Mouse (Mus musculus) MEL (cell line): Measurements from ENCODE around the gene Gm45808.

Experiments
- CHD1 ChIP-seq: IDR thresholded peaks from 2 replicates; pipeline ENCODE4 v1.6.1; 2012; ENCODE audit warnings: low read depth, mild to moderate bottlenecking, inconsistent platforms, low read length, improper control_type of control experiment
- CTCF ChIP-seq, 3 experiments: IDR thresholded peaks in 2 of 3; conservative IDR thresholded peaks in 1 of 3; 2 replicates each; pipeline ENCODE4 v1.5.1; 2011 to 2012; ENCODE audit warnings: low read length in 3 of 3, low read depth in 2 of 3, mild to moderate bottlenecking in 2 of 3, improper control_type of control experiment in 1 of 3, inconsistent platforms in 1 of 3, mixed read lengths in 1 of 3, moderate library complexity in 1 of 3; ENCODE audit not compliant: control insufficient read depth in 1 of 3, insufficient read depth in 1 of 3, poor library complexity in 1 of 3, severe bottlenecking in 1 of 3
- GABPA ChIP-seq: IDR thresholded peaks from 2 replicates; pipeline ENCODE4 v1.6.1; 2012; ENCODE audit warnings: low read depth, mild to moderate bottlenecking, inconsistent platforms, low read length, improper control_type of control experiment, moderate library complexity
- POLR2A ChIP-seq, 2 experiments: IDR thresholded peaks; 2 replicates each; pipeline ENCODE4 v1.6.1; 2011 to 2012; ENCODE audit warnings: low read length in 2 of 2, mild to moderate bottlenecking in 2 of 2, control low read depth in 1 of 2, improper control_type of control experiment in 1 of 2, low read depth in 1 of 2, moderate library complexity in 1 of 2; ENCODE audit not compliant: control insufficient read depth in 1 of 2, insufficient read depth in 1 of 2, poor library complexity in 1 of 2
- TAL1 ChIP-seq: IDR thresholded peaks from 2 replicates; pipeline ENCODE4 v1.6.1; 2012; ENCODE audit warnings: mild to moderate bottlenecking, inconsistent platforms, low read length, moderate library complexity, mixed read lengths
- ZKSCAN1 ChIP-seq: IDR thresholded peaks from 2 replicates; pipeline ENCODE4 v1.6.1; 2012; ENCODE audit warnings: low read depth, mild to moderate bottlenecking, inconsistent platforms, low read length, improper control_type of control experiment, moderate library complexity

DNA sequence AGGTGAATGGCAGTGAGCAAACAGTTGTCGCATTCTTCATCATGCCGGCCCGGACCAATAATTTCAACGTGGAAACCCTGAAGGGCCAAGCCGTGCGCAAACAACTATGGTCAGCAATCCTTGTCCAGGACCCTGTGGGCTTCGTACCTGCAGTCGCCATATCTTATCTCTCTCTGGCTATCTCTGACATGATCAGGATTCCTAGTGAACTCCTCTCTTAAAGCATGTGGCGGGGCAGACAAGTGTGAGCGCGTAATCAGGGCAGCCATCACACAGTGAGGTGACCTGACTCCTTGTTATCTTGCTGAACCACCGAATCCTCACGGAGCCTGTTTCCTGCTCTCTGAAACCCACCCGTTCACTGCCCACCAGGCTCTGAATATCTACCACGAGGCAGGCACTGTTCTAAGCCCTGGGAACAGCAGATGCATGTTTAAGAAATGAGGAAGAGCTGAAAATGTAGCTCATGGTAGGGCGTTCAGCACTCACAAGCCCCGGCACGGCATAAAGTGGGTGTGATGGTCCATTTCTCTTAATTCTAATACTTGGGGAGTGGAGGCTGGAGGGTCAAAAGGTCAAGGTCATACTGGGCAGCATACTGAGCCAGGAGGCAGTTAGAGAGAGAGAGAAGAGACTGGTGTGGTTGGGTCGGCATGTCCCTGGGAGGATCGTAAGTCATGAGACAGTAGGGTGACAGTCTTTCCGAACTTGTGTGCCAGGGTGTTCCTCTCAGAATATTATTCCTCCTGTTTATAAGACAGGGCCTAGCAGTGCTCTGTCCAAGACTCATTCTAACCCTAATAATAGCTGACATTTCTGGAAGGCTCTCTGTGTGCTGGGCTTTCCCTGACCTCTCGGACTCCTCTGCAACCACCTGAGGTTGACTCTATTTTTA is 42.8 kb downstream of the Gm45808 start:
- TF ChIP-seq POLR2A (IDR thresholded peaks at IDR 0.05; ENCODE audit: control insufficient read depth in 1 of 2, insufficient read depth in 1 of 2, low read depth in 1 of 2, low read length in 2 of 2, poor library complexity in 1 of 2) (no peak), ZKSCAN1 (no peak), TAL1 (no peak), CTCF (IDR thresholded peaks at IDR 0.05 in 2 of 3, conservative IDR thresholded peaks at IDR 0.05 in 1 of 3; ENCODE audit: control insufficient read depth in 1 of 3, insufficient read depth in 1 of 3, low read depth in 2 of 3, low read length in 3 of 3, poor library complexity in 1 of 3, severe bottlenecking in 1 of 3) (no peak), GABPA (no peak), CHD1 (no peak)
